Mouse (Mus musculus) forebrain, embryonic 11.5 days (tissue): Measurements from ENCODE around the gene Col4a5. TPM values are rescaled to one million over a fixed set of nuclear protein-coding genes. Genes with fewer than 3 reads are reported as not detected.

Experiments
- ATAC-seq: fragments of 200-750 bp; cut with Nextera tagmentation; replicated peaks from 2 replicates; pipeline ENCODE4 v1.8.0; 2017; ENCODE audit warnings: moderate TSS enrichment; ENCODE audit not compliant: low FRiP score
- DNase-seq: peaks from one replicate; pipeline ENCODE4 v3.0.0-alpha.2; 2017; ENCODE audit warnings: low spot score
- H3K27ac ChIP-seq: fragments of 300-500 bp; sonication (generic); 2 replicates; pipeline ENCODE4 v1.5.1; 2014; ENCODE audit warnings: low read depth, low read length
- H3K27me3 ChIP-seq: fragments of 300-500 bp; sonication (generic); 2 replicates; pipeline ENCODE4 v1.6.1; 2014; ENCODE audit warnings: mild to moderate bottlenecking, low read length, mixed read lengths; ENCODE audit not compliant: control insufficient read depth, insufficient read depth
- H3K36me3 ChIP-seq: fragments of 300-500 bp; sonication (generic); 2 replicates; pipeline ENCODE4 v1.6.1; 2014; ENCODE audit warnings: mild to moderate bottlenecking, low read length, moderate library complexity, mixed read lengths; ENCODE audit not compliant: control insufficient read depth, insufficient read depth
- H3K4me1 ChIP-seq: fragments of 300-500 bp; sonication (generic); replicated peaks from 2 replicates; pipeline ENCODE4 v1.6.1; 2014; ENCODE audit warnings: low read length, mixed read lengths; ENCODE audit not compliant: control insufficient read depth, insufficient read depth
- H3K4me2 ChIP-seq: fragments of 300-500 bp; sonication (generic); 2 replicates; pipeline ENCODE4 v1.6.1; 2014; ENCODE audit warnings: low read depth, mild to moderate bottlenecking, low read length, moderate library complexity, mixed read lengths; ENCODE audit not compliant: severe bottlenecking
- H3K4me3 ChIP-seq: fragments of 300-500 bp; sonication (generic); 2 replicates; pipeline ENCODE4 v1.5.1; 2014; ENCODE audit warnings: low read depth, low read length
- H3K9ac ChIP-seq: fragments of 300-500 bp; sonication (generic); 2 replicates; pipeline ENCODE4 v1.6.1; 2014; ENCODE audit warnings: low read length
- H3K9me3 ChIP-seq: fragments of 300-500 bp; sonication (generic); 2 replicates; pipeline ENCODE4 v1.6.1; 2016; ENCODE audit warnings: low read length, mixed read lengths; ENCODE audit not compliant: control insufficient read depth
- WGBS: fragments of 180-500 bp; shearing (Covaris S2); extraction: QIAGEN DNeasy Blood & Tissue Kit; methylation state at CpG from one replicate; pipeline ENCODE4 v1.1.7; 2014; 5-methylcytosine and 5-hydroxymethylcytosine counted together
- polyA plus RNA-seq: library from polyadenylated mRNA; unstranded; fragments of >200 nt; fragmentation: Nextera tagmentation; extraction: Ambion mirVana; gene quantifications from 2 replicates; pipeline ENCODE4 v1.2.1, GENCODE M21; 2014

The Col4a5 gene
- polyA plus RNA-seq = 11.0 and 13.4 TPM in 2 replicates

DNA sequence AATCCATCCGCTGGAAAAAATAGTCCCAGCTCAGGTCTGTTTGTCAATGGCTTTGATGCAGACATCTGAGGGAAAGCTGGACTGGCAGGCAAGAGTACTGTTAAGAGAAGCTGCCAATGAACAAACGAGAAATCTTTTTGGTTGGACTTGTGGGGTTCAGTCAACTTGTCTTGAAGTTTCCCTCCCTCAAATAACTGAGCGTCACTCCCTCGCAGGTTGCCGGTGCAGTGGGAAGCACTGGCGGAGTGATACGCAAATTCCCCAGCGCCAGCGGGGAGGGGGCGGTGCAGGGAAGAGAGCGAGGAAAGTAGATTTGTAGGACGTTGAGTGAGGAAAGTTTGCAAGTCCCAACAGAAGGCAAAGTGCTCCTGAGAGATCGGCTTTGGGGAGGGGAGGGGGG lies at the start of gene Col4a5:
Gene Col4a5, plus strand, starts transcription at position 276 of the 400 bp plus-strand sequence.
- Histone ChIP-seq H3K27me3 (peaks cover 12% of the 10 kb centered on the region), H3K4me1 (no peaks in the 10 kb centered on the region), H3K36me3 (no peaks in the 10 kb centered on the region), H3K4me2 (peak within 1 kb of the TSS; percentile 51), H3K9ac (peak within 1 kb of the TSS; percentile 53), H3K27ac (no peak within 1 kb of the TSS), H3K4me3 (peak within 1 kb of the TSS; percentile 37), H3K9me3 (no peaks in the 10 kb centered on the region)
- 18% methylated on average over 13 of the region's 13 CpGs for WGBS
- ATAC-seq (peak; percentile 91), DNase-seq (peak; percentile 85)

DNA sequence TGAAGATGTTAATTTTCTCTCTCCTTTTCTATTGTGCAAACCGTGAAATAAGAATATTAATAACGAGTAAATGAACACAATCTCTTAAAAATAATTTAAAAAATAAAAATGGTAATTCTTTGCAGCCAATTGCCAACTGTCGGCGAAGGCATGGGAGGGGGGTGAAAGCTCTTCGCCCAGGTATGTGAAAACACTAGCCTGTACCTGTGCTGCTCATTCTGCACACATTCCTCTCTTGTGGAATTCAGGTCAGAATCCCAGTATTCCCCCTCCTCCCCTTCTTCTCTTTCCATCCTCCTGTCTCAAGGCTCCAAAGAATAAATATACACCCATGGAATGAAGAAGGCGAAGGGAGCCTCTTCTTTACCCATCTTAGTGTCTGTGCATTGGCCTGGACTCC lies 38.4 kb upstream of the Col4a5 start:
- ATAC-seq = no peak

GRCm38 (mm10) chrX:141439423-141439822 lies 35.8 kb upstream of the Col4a5 start:
- no peak for ATAC-seq
- no peak overlapping the region for H3K9ac ChIP-seq
- no peak overlapping the region for H3K4me2 ChIP-seq
- no peak for DNase-seq
- 73% methylated on average over 2 of the region's 2 CpGs for WGBS
- peaks cover 7% of the 10 kb centered on the region for H3K27me3 ChIP-seq
- H3K4me1 ChIP-seq = no peaks in the 10 kb centered on the region
- no peaks in the 10 kb centered on the region for H3K9me3 ChIP-seq
- H3K27ac ChIP-seq = no peak overlapping the region
- H3K4me3 ChIP-seq = no peak overlapping the region
- H3K36me3 ChIP-seq = no peaks in the 10 kb centered on the region

More for the DNA sequence above, 38.4 kb upstream of the Col4a5 start:
- DNase-seq = no peak
- H3K36me3 ChIP-seq = no peaks in the 10 kb centered on the region
- no peaks in the 10 kb centered on the region for H3K9me3 ChIP-seq
- no peak overlapping the region for H3K4me3 ChIP-seq
- H3K4me2 ChIP-seq = no peak overlapping the region
- no peaks in the 10 kb centered on the region for H3K4me1 ChIP-seq
- H3K27ac ChIP-seq = no peak overlapping the region
- H3K9ac ChIP-seq = no peak overlapping the region
- 90% methylated on average over 6 of the region's 6 CpGs for WGBS
- peaks cover 7% of the 10 kb centered on the region for H3K27me3 ChIP-seq

GRCm38 (mm10) chrX:141447936-141448335 lies 27.2 kb upstream of the Col4a5 start:
- Histone ChIP-seq H3K36me3 (no peaks in the 10 kb centered on the region), H3K27ac (no peak overlapping the region), H3K9me3 (no peaks in the 10 kb centered on the region), H3K9ac (no peak overlapping the region), H3K4me3 (no peak overlapping the region), H3K4me1 (no peaks in the 10 kb centered on the region), H3K4me2 (no peak overlapping the region), H3K27me3 (peaks cover 14% of the 10 kb centered on the region)
- DNase-seq (no peak), ATAC-seq (no peak)
- 89% methylated on average over 1 of the region's 1 CpGs for WGBS

DNA sequence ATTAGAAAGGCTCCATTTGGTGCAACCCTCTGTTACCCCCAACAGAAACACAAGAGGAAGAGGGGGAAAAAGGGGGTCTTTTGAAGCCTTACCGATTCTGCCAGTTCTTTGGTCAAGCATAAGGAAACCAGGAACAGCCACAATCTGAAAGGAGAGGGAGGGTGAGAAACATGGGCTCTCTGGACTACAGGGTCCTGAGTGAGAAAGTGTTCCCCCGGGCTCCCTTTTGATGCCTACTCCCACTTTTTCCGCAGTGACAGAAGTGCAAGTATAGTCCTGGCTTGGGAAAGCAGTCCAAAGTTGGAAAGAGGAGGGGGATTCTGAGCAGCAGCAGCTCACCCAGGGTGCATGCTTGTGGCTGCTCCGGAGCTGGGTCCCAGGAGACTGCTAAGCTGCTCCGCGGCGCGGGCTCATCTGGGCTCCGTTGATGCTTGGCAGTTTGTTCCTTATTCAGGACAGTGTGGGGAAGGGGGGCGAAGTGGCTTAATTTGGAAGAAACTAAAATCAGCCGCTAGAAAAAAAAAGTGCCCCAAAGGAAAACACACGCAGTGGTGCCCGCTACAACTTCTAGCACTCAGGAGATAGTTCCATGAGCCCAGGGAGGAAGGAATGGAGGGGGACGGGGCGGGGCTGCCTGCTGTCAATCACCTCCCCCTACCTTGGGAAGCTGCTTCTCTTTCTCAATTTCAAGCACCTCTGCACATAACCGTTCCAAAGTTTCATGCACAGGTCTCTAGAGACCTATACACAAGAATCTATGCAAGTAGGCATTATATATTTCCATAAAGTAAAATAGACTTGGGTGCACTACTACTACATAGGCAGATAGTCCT lies 1.5 kb upstream of the Col4a5 start, which contains the start of gene Col4a6:
Gene Col4a6, minus strand, starts transcription at position 607 of the 833 bp plus-strand sequence.
- peak; percentile 74 for ATAC-seq

DNA sequence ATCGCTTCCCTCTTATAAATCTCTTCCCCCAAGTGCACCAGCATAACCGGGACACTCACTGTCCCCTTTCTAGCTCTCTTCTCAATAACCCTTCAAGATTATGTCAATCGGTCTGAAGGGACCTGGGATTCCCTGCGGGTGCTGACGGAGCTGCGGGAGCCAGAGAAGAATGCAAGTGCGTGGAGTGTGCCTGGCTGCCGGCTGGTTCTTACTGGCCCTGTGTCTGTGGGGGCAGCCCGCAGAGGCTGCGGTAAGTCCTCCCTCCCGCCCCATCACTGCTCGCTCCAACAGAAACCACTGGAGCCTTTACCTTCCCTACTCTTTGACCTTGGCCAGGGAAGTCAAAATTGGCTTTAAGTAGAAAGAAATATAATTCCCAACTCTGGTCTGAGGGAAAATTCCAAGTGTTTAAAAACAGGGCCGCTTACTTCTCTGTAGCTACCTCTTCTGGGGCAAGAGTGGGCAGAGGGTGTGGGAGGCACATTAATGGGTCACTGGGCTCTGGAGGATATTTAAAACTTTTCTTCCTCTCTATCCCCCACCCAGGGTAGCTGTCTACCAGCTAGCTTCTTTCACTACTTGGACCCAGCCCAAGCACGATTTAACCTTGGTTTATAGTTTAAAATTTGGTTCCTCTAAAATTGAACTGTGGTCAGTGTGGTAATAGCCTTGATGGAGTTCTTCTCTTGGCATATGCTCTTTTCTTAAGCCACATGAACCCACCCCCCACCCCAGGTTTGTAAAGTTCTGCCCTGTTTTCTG lies 562 bp downstream of the Col4a5 start:
- Histone ChIP-seq H3K9ac (peak overlapping the region; percentile 53), H3K4me2 (peak overlapping the region; percentile 51), H3K36me3 (no peaks in the 10 kb centered on the region), H3K27ac (no peak overlapping the region), H3K4me3 (peak overlapping the region; percentile 37), H3K9me3 (no peaks in the 10 kb centered on the region), H3K4me1 (no peaks in the 10 kb centered on the region), H3K27me3 (peaks cover 12% of the 10 kb centered on the region)
- ATAC-seq (peak; percentile 84), DNase-seq (peak; percentile 50)
- 22% methylated on average over 14 of the region's 14 CpGs for WGBS

More for the DNA sequence above, 1.5 kb upstream of the Col4a5 start, which contains the start of gene Col4a6:
- Histone ChIP-seq H3K27me3 (peaks cover 12% of the 10 kb centered on the region), H3K9ac (peak within 1 kb of the TSS; percentile 41; the same call in 1 of the 2 replicates), H3K4me3 (peak within 1 kb of the TSS; percentile 37), H3K36me3 (no peaks in the 10 kb centered on the region), H3K4me1 (no peaks in the 10 kb centered on the region), H3K4me2 (peak within 1 kb of the TSS; percentile 51), H3K9me3 (no peaks in the 10 kb centered on the region), H3K27ac (no peak within 1 kb of the TSS)
- DNase-seq = peak; percentile 52
- WGBS = 15% methylated on average over 16 of the region's 16 CpGs

- Histone ChIP-seq H3K4me3 (no peak overlapping the region), H3K27ac (no peak overlapping the region), H3K27me3 (no peaks in the 10 kb centered on the region; the same call in 1 of the 2 replicates), H3K9ac (no peak overlapping the region), H3K4me1 (no peaks in the 10 kb centered on the region), H3K4me2 (no peak overlapping the region), H3K9me3 (no peaks in the 10 kb centered on the region), H3K36me3 (no peaks in the 10 kb centered on the region)
- DNase-seq (no peak), ATAC-seq (no peak)
- WGBS = 75% methylated on average over 4 of the region's 4 CpGs
Observed at GRCm38 (mm10) chrX:141494545-141494944, 19.4 kb downstream of the Col4a5 start.

DNA sequence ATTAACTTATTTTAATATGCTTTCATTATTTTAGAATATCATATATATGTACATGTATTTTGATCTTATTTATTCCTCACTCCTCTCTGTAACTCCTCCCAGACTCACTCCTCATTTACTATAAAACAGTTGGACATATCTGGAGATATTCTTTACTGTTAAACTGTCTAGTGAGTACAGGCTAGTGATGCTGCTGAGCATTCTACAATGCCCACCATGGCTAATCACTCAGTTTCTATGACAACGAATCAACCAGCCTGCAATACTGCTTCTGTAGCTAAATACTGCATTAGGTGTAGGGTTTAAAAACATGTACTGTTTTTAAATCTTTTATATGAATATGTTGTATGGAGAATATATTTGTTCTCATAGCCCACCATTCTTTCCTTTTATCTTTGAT lies 27.9 kb downstream of the Col4a5 start:
- no peak overlapping the region for H3K9ac ChIP-seq
- H3K4me1 ChIP-seq = no peaks in the 10 kb centered on the region
- H3K4me2 ChIP-seq = no peak overlapping the region
- H3K27ac ChIP-seq = no peak overlapping the region
- no peaks in the 10 kb centered on the region for H3K9me3 ChIP-seq
- no peaks in the 10 kb centered on the region; the same call in 1 of the 2 replicates for H3K27me3 ChIP-seq
- no peak overlapping the region for H3K4me3 ChIP-seq
- DNase-seq (no peak), ATAC-seq (no peak)
- 83% methylated on average over 1 of the region's 1 CpGs for WGBS
- H3K36me3 ChIP-seq = no peaks in the 10 kb centered on the region
